Mouse (Mus musculus): ENCODE measurements at regions not wholly inside any gene's neighbourhood (a gene's known extent, or its start where the extent isn't known, plus 50 kb on each side); places are given as distances from the start of the nearest gene placed in this dataset.

DNA sequence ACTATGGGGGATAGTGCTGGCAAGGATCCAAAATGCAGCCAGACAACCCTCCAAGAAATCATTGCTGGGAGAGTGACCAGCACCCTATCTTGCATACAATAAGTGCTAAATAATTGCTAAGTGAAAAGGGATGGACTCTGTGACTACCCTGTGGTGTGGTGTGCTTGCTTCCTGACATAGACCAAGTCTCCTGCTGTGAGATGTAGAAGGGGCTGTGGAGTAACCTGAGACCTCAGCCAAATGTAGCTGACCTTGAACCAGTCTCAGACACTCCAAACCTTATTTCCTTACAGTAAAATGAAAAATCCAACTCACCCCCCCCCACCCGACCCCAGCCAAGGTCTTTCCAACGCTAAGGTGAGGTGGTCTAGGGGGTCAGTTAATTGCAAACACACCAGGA, 221.2 kb upstream of the 4931429L15Rik start:
- no peak for TF ChIP-seq POLR2A (IDR thresholded peaks at IDR 0.05; ENCODE audit: low read depth, low read length)
- no peak for TF ChIP-seq CTCF (IDR thresholded peaks at IDR 0.05; ENCODE audit: extremely low read depth, insufficient read length, insufficient replicate concordance, low read depth, low read length)

Measured in small intestine, adult 2 months (tissue).